Mouse (Mus musculus): ENCODE results near the gene Has1. TPM values are rescaled to one million over a fixed set of nuclear protein-coding genes. Genes with fewer than 3 reads are reported as not detected.

Gene Has1
- total and polyA plus RNA-seq, 3 experiments, result not detected

DNA sequence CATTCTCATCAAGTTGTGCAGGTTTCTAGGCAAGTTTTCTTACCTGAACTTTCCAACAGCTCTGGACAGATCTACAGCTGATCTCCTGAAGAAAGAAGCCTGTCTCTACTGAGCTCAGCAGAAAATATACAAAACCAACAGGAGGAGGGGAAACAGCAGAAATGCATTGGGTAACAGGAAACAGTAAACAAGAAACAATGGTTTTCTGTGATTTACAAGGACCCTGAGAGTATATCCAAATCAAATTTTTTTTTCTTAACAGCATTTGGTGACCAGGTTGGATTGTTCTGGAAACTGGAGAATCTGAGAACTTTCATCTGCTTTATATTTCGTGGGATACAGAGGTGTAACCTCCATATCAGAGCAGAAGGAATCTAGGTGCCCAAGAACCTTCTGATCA lies 28.8 kb upstream of the Has1 start, which contains the start of gene Fpr1:
Gene Fpr1 (minus strand): TSS at position 101 of the 400 bp plus-strand sequence.
- Histone ChIP-seq H3K4me1 (ENCODE audit: control insufficient read depth in 1 of 2, insufficient read depth in 2 of 2) (no peaks in the 10 kb centered on the region), H3K27ac (ENCODE audit: insufficient read depth, low read depth) (no peak within 1 kb of the TSS), H3K4me2 (ENCODE audit: insufficient read depth, low read depth, poor library complexity, severe bottlenecking) (no peak within 1 kb of the TSS), H3K9ac (ENCODE audit: insufficient read depth, low read depth) (no peak within 1 kb of the TSS), H3K27me3 (replicated peaks) (no peaks in the 10 kb centered on the region), H3K9me3 (replicated peaks; ENCODE audit: low read length) (no peaks in the 10 kb centered on the region), H3K79me2 (replicated peaks; ENCODE audit: control insufficient read depth, extremely low read depth, insufficient read depth, poor library complexity, severe bottlenecking) (no peaks in the 10 kb centered on the region), H3K36me3 (replicated peaks in 1 of 2; ENCODE audit: control insufficient read depth in 1 of 2, insufficient read depth in 1 of 2, low read length in 1 of 2) (no peaks in the 10 kb centered on the region), H3K4me3 (replicated peaks in 1 of 3; ENCODE audit: low read depth in 2 of 3, low read length in 2 of 3, poor library complexity in 1 of 3) (no peak within 1 kb of the TSS)
- no peak for DNase-seq (ENCODE audit: extremely low read depth)
- in situ Hi-C loops (cut with MboI; ENCODE audit: low pct_ligation_motif_present, low pct_unique_long_range_greater_than_20kb, low sequenced_read_pairs), result no loop called here
- dilution Hi-C loops (cut with MboI; ENCODE audit: extremely low pct_ligation_motif_present, extremely low pct_unique_long_range_greater_than_20kb, low sequenced_read_pairs), result no loop called here
- TF ChIP-seq ZMIZ1 (IDR thresholded peaks at IDR 0.05; ENCODE audit: low read depth, low read length) (no peak), ZC3H11A (IDR thresholded peaks at IDR 0.05; ENCODE audit: low read depth, low read length) (no peak), KAT2A (IDR thresholded peaks at IDR 0.05; ENCODE audit: insufficient replicate concordance, low read length) (no peak), PAX5 (IDR thresholded peaks at IDR 0.05; ENCODE audit: low read length) (no peak)

DNA sequence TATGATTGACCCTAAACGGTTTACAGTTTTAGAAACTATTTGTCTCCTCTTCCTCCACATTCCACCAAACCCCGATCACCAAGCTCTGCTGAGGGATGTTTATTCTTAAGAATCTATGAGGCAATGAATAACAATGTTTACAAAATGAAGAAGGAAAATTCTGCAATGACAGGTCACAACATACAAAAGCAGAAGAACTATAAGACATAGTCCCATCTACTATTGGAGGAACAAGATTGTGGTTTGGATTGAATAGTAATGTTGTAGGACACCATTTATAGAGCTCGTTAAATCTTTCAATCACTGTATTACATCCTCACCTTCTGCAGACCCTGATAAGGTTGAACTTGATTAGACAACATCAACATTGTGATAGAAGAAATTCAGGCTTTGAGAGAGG lies 27.7 kb upstream of the Has1 start:
- Histone ChIP-seq H3K9ac (ENCODE audit: insufficient read depth, low read depth) (no peak overlapping the region), H3K4me1 (ENCODE audit: control insufficient read depth in 1 of 2, insufficient read depth in 2 of 2) (no peaks in the 10 kb centered on the region), H3K27ac (ENCODE audit: insufficient read depth, low read depth) (no peak overlapping the region), H3K4me2 (ENCODE audit: insufficient read depth, low read depth, poor library complexity, severe bottlenecking) (no peak overlapping the region), H3K4me3 (replicated peaks in 1 of 3; ENCODE audit: low read depth in 2 of 3, low read length in 2 of 3, poor library complexity in 1 of 3) (no peak overlapping the region), H3K79me2 (replicated peaks; ENCODE audit: control insufficient read depth, extremely low read depth, insufficient read depth, poor library complexity, severe bottlenecking) (no peaks in the 10 kb centered on the region), H3K36me3 (replicated peaks in 1 of 2; ENCODE audit: control insufficient read depth in 1 of 2, insufficient read depth in 1 of 2, low read length in 1 of 2) (no peaks in the 10 kb centered on the region), H3K27me3 (replicated peaks) (no peaks in the 10 kb centered on the region), H3K9me3 (replicated peaks; ENCODE audit: low read length) (no peaks in the 10 kb centered on the region)
- in situ Hi-C loops (cut with MboI; ENCODE audit: low pct_ligation_motif_present, low pct_unique_long_range_greater_than_20kb, low sequenced_read_pairs) (no loop called here), dilution Hi-C loops (cut with MboI; ENCODE audit: extremely low pct_ligation_motif_present, extremely low pct_unique_long_range_greater_than_20kb, low sequenced_read_pairs) (no loop called here)
- TF ChIP-seq GABPA (IDR thresholded peaks at IDR 0.05; ENCODE audit: insufficient replicate concordance, low read depth, low read length) (no peak), SIN3A (IDR thresholded peaks at IDR 0.05; ENCODE audit: low read length) (no peak), POLR2AphosphoS2 (IDR thresholded peaks at IDR 0.05; ENCODE audit: low read depth, low read length) (no peak), ZMIZ1 (IDR thresholded peaks at IDR 0.05; ENCODE audit: low read depth, low read length) (no peak), CTCF (conservative IDR thresholded peaks at IDR 0.05 in 1 of 2, IDR thresholded peaks at IDR 0.05 in 1 of 2; ENCODE audit: low read depth in 2 of 2, low read length in 2 of 2) (no peak), TCF12 (IDR thresholded peaks at IDR 0.05; ENCODE audit: low read depth, low read length) (no peak), USF2 (conservative IDR thresholded peaks at IDR 0.05; ENCODE audit: low read depth, low read length) (no peak), SMC3 (IDR thresholded peaks at IDR 0.05; ENCODE audit: low read depth, low read length) (no peak), JUN (IDR thresholded peaks at IDR 0.05; ENCODE audit: insufficient read depth, low read depth, low read length) (no peak), MAFK (IDR thresholded peaks at IDR 0.05; ENCODE audit: insufficient replicate concordance, low read length) (no peak), ZC3H11A (IDR thresholded peaks at IDR 0.05; ENCODE audit: low read depth, low read length) (no peak), HCFC1 (IDR thresholded peaks at IDR 0.05; ENCODE audit: low read depth, low read length) (no peak), IRF4 (IDR thresholded peaks at IDR 0.05; ENCODE audit: low read depth, low read length) (no peak)
- no peak for DNase-seq (ENCODE audit: extremely low read depth)

Data from CH12.LX (cell line).